Mouse (Mus musculus): ENCODE results near the gene Kcnh6. TPM values are rescaled to one million over a fixed set of nuclear protein-coding genes. Genes with fewer than 3 reads are reported as not detected.
"Not testable (repeated sequence)": the region's sequence is repeated elsewhere in the genome, so short reads cannot be mapped to it uniquely, and the experiment has no call there.

Gene Kcnh6
- polyA plus RNA-seq, 1 experiment: 4.3 TPM

GRCm38 (mm10) chr11:106061311-106061710, 53.4 kb downstream of the Kcnh6 start:
- WGBS: 94% methylated on average over 1 of the region's 1 CpGs
- H3K4me1 ChIP-seq (replicated peaks; ENCODE audit: control insufficient read depth, insufficient read depth, low read length): peaks cover 14% of the 10 kb centered on the region
- H3K27ac ChIP-seq (ENCODE audit: control insufficient read depth, insufficient read depth, low read length): no peak overlapping the region
- peaks cover 3% of the 10 kb centered on the region; the same call in 1 of the 2 replicates for H3K36me3 ChIP-seq (ENCODE audit: control insufficient read depth, insufficient read depth, low read length)
- no peaks in the 10 kb centered on the region for H3K27me3 ChIP-seq (ENCODE audit: control insufficient read depth, insufficient read depth, low read length)
- H3K4me3 ChIP-seq (ENCODE audit: control insufficient read depth, insufficient read depth, low read length): no peak overlapping the region
- DNase-seq: no peak
- TF ChIP-seq POLR2A (IDR thresholded peaks at IDR 0.05; ENCODE audit: control insufficient read depth, extremely low read depth, insufficient read depth, low read length, poor library complexity) (no peak), CTCF (IDR thresholded peaks at IDR 0.05; ENCODE audit: borderline replicate concordance, control insufficient read depth, extremely low read depth, insufficient read depth, low read length, poor library complexity) (no peak)

DNA sequence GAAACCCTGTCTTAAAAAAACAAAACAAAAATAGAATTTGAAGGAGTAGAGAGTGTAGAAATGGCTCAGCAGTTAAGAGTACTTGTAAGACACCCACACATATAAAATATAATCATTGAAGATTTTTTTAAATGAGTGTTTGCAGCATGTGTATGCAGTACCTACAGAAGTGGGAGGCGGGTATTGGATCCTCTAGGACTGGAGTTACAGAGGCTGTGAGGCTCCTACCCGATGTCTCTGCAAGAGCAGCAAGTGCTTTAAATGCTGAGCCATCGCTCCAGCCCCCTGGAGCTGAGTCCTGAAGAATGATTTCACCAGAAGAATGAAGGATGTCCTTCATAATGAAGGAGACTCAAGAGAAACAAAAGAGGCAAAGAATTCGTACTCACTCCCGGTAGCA, 55.8 kb downstream of the Kcnh6 start:
- peaks cover 1% of the 10 kb centered on the region; the same call in 1 of the 2 replicates for H3K36me3 ChIP-seq (ENCODE audit: control insufficient read depth, insufficient read depth, low read length)
- WGBS: 94% methylated on average over 5 of the region's 5 CpGs
- H3K27ac ChIP-seq (ENCODE audit: control insufficient read depth, insufficient read depth, low read length): no peak overlapping the region
- no peak overlapping the region for H3K4me3 ChIP-seq (ENCODE audit: control insufficient read depth, insufficient read depth, low read length)
- TF ChIP-seq POLR2A (IDR thresholded peaks at IDR 0.05; ENCODE audit: control insufficient read depth, extremely low read depth, insufficient read depth, low read length, poor library complexity) (no peak), CTCF (IDR thresholded peaks at IDR 0.05; ENCODE audit: borderline replicate concordance, control insufficient read depth, extremely low read depth, insufficient read depth, low read length, poor library complexity) (no peak)
- H3K27me3 ChIP-seq (ENCODE audit: control insufficient read depth, insufficient read depth, low read length): no peaks in the 10 kb centered on the region
- DNase-seq: no peak
- H3K4me1 ChIP-seq (replicated peaks; ENCODE audit: control insufficient read depth, insufficient read depth, low read length): peaks cover 13% of the 10 kb centered on the region; the same call in 1 of the 2 replicates

GRCm38 (mm10) chr11:106065073-106065922, 57.4 kb downstream of the Kcnh6 start:
- WGBS: 41% methylated on average over 18 of the region's 18 CpGs
- H3K4me3 ChIP-seq (ENCODE audit: control insufficient read depth, insufficient read depth, low read length): peak overlapping the region; percentile 95
- DNase-seq: no peak
- no peaks in the 10 kb centered on the region for H3K36me3 ChIP-seq (ENCODE audit: control insufficient read depth, insufficient read depth, low read length)
- TF ChIP-seq POLR2A (IDR thresholded peaks at IDR 0.05; ENCODE audit: control insufficient read depth, extremely low read depth, insufficient read depth, low read length, poor library complexity): no peak
- no peak for TF ChIP-seq CTCF (IDR thresholded peaks at IDR 0.05; ENCODE audit: borderline replicate concordance, control insufficient read depth, extremely low read depth, insufficient read depth, low read length, poor library complexity)
- no peaks in the 10 kb centered on the region for H3K27me3 ChIP-seq (ENCODE audit: control insufficient read depth, insufficient read depth, low read length)
- no peak overlapping the region for H3K27ac ChIP-seq (ENCODE audit: control insufficient read depth, insufficient read depth, low read length)
- peaks cover 13% of the 10 kb centered on the region; the same call in 1 of the 2 replicates for H3K4me1 ChIP-seq (replicated peaks; ENCODE audit: control insufficient read depth, insufficient read depth, low read length)

DNA sequence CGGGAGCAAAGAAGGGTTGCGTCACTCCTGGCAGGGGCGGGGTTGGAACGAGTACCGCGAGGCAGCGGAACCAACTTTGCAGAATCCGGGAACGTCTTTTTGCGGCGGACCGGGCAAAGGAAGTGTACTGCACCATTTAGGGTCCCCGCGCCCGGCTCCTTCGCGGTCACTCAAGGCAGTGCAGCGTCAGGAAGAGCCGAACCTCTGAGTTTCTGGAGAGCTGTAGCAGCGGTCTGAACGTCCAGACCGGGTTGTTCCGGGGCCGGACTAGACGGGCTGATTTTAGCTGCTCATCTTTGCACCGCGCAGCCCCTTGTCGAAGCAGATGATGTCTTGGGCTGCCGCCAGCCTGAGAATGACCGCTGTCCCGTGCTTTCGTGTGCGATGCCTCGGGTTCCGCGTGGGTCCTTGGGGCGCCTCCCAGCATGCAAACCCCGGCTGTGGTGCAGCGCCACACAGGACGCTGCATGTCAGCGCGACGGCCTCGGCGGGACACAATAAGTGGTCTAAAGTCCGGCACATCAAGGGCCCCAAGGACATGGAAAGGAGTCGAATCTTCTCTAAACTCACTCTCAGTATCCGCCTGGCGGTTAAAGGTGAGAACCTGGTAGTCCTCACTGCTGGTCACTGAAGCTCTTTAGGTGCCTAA, 58.1 kb downstream of the Kcnh6 start, which contains the start of gene Taco1:
Taco1 (plus strand) TSS at position 139 of the 649 bp plus-strand sequence.
- Histone ChIP-seq H3K4me3 (ENCODE audit: control insufficient read depth, insufficient read depth, low read length) (peak within 1 kb of the TSS; percentile 95), H3K4me1 (replicated peaks; ENCODE audit: control insufficient read depth, insufficient read depth, low read length) (peaks cover 13% of the 10 kb centered on the region; the same call in 1 of the 2 replicates), H3K27ac (ENCODE audit: control insufficient read depth, insufficient read depth, low read length) (0 out of 2 replicates have a peak within 1 kb of the TSS, but pooled peaks have one; percentile 18), H3K27me3 (ENCODE audit: control insufficient read depth, insufficient read depth, low read length) (no peaks in the 10 kb centered on the region), H3K36me3 (ENCODE audit: control insufficient read depth, insufficient read depth, low read length) (no peaks in the 10 kb centered on the region)
- TF ChIP-seq CTCF (IDR thresholded peaks at IDR 0.05; ENCODE audit: borderline replicate concordance, control insufficient read depth, extremely low read depth, insufficient read depth, low read length, poor library complexity): peak; percentile 51; the same call in 1 of the 2 replicates
- peak; percentile 39; the same call in 1 of the 2 replicates for TF ChIP-seq POLR2A (IDR thresholded peaks at IDR 0.05; ENCODE audit: control insufficient read depth, extremely low read depth, insufficient read depth, low read length, poor library complexity)
- WGBS: under 1% methylated on average over 49 of the region's 49 CpGs
- DNase-seq: peak; percentile 89

GRCm38 (mm10) chr11:106066616-106067015, 58.7 kb downstream of the Kcnh6 start:
- peaks cover 13% of the 10 kb centered on the region; the same call in 1 of the 2 replicates for H3K4me1 ChIP-seq (replicated peaks; ENCODE audit: control insufficient read depth, insufficient read depth, low read length)
- DNase-seq: peak; percentile 20
- peak overlapping the region; percentile 95 for H3K4me3 ChIP-seq (ENCODE audit: control insufficient read depth, insufficient read depth, low read length)
- WGBS: 12% methylated on average over 23 of the region's 23 CpGs
- not testable (repeated sequence) for H3K36me3 ChIP-seq (ENCODE audit: control insufficient read depth, insufficient read depth, low read length); H3K27ac ChIP-seq (ENCODE audit: control insufficient read depth, insufficient read depth, low read length); H3K27me3 ChIP-seq (ENCODE audit: control insufficient read depth, insufficient read depth, low read length)

- no peak overlapping the region for H3K4me3 ChIP-seq (ENCODE audit: control insufficient read depth, insufficient read depth, low read length)
- no peak overlapping the region for H3K27ac ChIP-seq (ENCODE audit: control insufficient read depth, insufficient read depth, low read length)
- no peaks in the 10 kb centered on the region for H3K4me1 ChIP-seq (replicated peaks; ENCODE audit: control insufficient read depth, insufficient read depth, low read length)
- H3K27me3 ChIP-seq (ENCODE audit: control insufficient read depth, insufficient read depth, low read length): no peaks in the 10 kb centered on the region
- WGBS: 71% methylated on average over 3 of the region's 3 CpGs
- no peak for TF ChIP-seq POLR2A (IDR thresholded peaks at IDR 0.05; ENCODE audit: control insufficient read depth, extremely low read depth, insufficient read depth, low read length, poor library complexity)
- no peak for TF ChIP-seq CTCF (IDR thresholded peaks at IDR 0.05; ENCODE audit: borderline replicate concordance, control insufficient read depth, extremely low read depth, insufficient read depth, low read length, poor library complexity)
- peaks cover 17% of the 10 kb centered on the region for H3K36me3 ChIP-seq (ENCODE audit: control insufficient read depth, insufficient read depth, low read length)
- DNase-seq: no peak
Observed at GRCm38 (mm10) chr11:106073774-106074173, 65.8 kb downstream of the Kcnh6 start.

All from thymus, adult 2 months (tissue).